Mouse (Mus musculus) MEL (cell line): ENCODE measurements around the gene Best1.

ENCODE experiments used
- CHD1 ChIP-seq: IDR thresholded peaks from 2 replicates; pipeline ENCODE4 v1.6.1; 2012; ENCODE audit warnings: low read depth, mild to moderate bottlenecking, inconsistent platforms, low read length, improper control_type of control experiment
- CTCF ChIP-seq, 3 experiments: IDR thresholded peaks in 2 of 3; conservative IDR thresholded peaks in 1 of 3; 2 replicates each; pipeline ENCODE4 v1.5.1; 2011 to 2012; ENCODE audit warnings: low read length in 3 of 3, low read depth in 2 of 3, mild to moderate bottlenecking in 2 of 3, improper control_type of control experiment in 1 of 3, inconsistent platforms in 1 of 3, mixed read lengths in 1 of 3, moderate library complexity in 1 of 3; ENCODE audit not compliant: control insufficient read depth in 1 of 3, insufficient read depth in 1 of 3, poor library complexity in 1 of 3, severe bottlenecking in 1 of 3
- EP300 ChIP-seq, 2 experiments: IDR thresholded peaks; 2 replicates each; pipeline ENCODE4 v1.6.1; 2011; ENCODE audit warnings: improper control_type of control experiment in 2 of 2, low read length in 2 of 2, low read depth in 1 of 2, mild to moderate bottlenecking in 1 of 2
- HCFC1 ChIP-seq: IDR thresholded peaks from 2 replicates; pipeline ENCODE4 v1.6.1; 2012; ENCODE audit warnings: low read depth, mild to moderate bottlenecking, inconsistent platforms, low read length, improper control_type of control experiment, moderate library complexity
- MXI1 ChIP-seq: IDR thresholded peaks from 2 replicates; pipeline ENCODE4 v1.6.1; 2011; ENCODE audit warnings: mild to moderate bottlenecking, low read depth, low read length, improper control_type of control experiment
- NRF1 ChIP-seq: IDR thresholded peaks from 2 replicates; pipeline ENCODE4 v1.6.1; 2014; ENCODE audit warnings: low read depth, mild to moderate bottlenecking, inconsistent platforms, low read length, improper control_type of control experiment, moderate library complexity; ENCODE audit not compliant: poor library complexity, insufficient read depth, severe bottlenecking
- POLR2A ChIP-seq, 2 experiments: IDR thresholded peaks; 2 replicates each; pipeline ENCODE4 v1.6.1; 2011 to 2012; ENCODE audit warnings: low read length in 2 of 2, mild to moderate bottlenecking in 2 of 2, control low read depth in 1 of 2, improper control_type of control experiment in 1 of 2, low read depth in 1 of 2, moderate library complexity in 1 of 2; ENCODE audit not compliant: control insufficient read depth in 1 of 2, insufficient read depth in 1 of 2, poor library complexity in 1 of 2
- SMC3 ChIP-seq: IDR thresholded peaks from 2 replicates; pipeline ENCODE4 v1.6.1; 2011; ENCODE audit warnings: low read depth, low read length, improper control_type of control experiment
- USF2 ChIP-seq, 2 experiments: IDR thresholded peaks; 2 replicates each; pipeline ENCODE4 v1.6.1; 2011 to 2012; ENCODE audit warnings: improper control_type of control experiment in 2 of 2, low read length in 2 of 2, borderline replicate concordance in 1 of 2, inconsistent platforms in 1 of 2, low read depth in 1 of 2, mild to moderate bottlenecking in 1 of 2; ENCODE audit not compliant: insufficient read depth in 1 of 2
- ZC3H11A ChIP-seq: IDR thresholded peaks from 2 replicates; pipeline ENCODE4 v1.6.1; 2012; ENCODE audit warnings: low read depth, mild to moderate bottlenecking, inconsistent platforms, low read length, improper control_type of control experiment

GRCm38 (mm10) chr19:10045707-10046106 lies 44.3 kb upstream of the Best1 start:
- TF ChIP-seq POLR2A (IDR thresholded peaks at IDR 0.05; ENCODE audit: control insufficient read depth in 1 of 2, insufficient read depth in 1 of 2, low read depth in 1 of 2, low read length in 2 of 2, poor library complexity in 1 of 2) = no peak
- TF ChIP-seq CTCF (IDR thresholded peaks at IDR 0.05 in 2 of 3, conservative IDR thresholded peaks at IDR 0.05 in 1 of 3; ENCODE audit: control insufficient read depth in 1 of 3, insufficient read depth in 1 of 3, low read depth in 2 of 3, low read length in 3 of 3, poor library complexity in 1 of 3, severe bottlenecking in 1 of 3) = no peak
- TF ChIP-seq USF2 (IDR thresholded peaks at IDR 0.05; ENCODE audit: borderline replicate concordance in 1 of 2, insufficient read depth in 1 of 2, low read depth in 1 of 2, low read length in 2 of 2) = no peak
- TF ChIP-seq HCFC1 = peak; percentile 44; the same call in 1 of the 2 replicates
- no peak for TF ChIP-seq MXI1
- no peak for TF ChIP-seq CHD1
- no peak for TF ChIP-seq SMC3
- peak; percentile 68 to 77 for TF ChIP-seq EP300 (IDR thresholded peaks at IDR 0.05; ENCODE audit: low read depth in 1 of 2, low read length in 2 of 2)
- no peak for TF ChIP-seq NRF1
- TF ChIP-seq ZC3H11A = no peak
